Mouse (Mus musculus): ENCODE results near the gene Ces2b. TPM values are rescaled to one million over a fixed set of nuclear protein-coding genes. Genes with fewer than 3 reads are reported as not detected.

Ces2b gene
- total RNA-seq, 2 experiments from 2014 or later: 0.31 to 0.53 TPM

Other genes with a start within 250 kb of the Ces2b start
- gene Pdp2, start 240.1 kb upstream of the Ces2b start, total RNA-seq (2021): 1 to 10 TPM; 9.0 to 9.2 TPM
- not detected for gene Cdh16, start 207.2 kb upstream of the Ces2b start, total RNA-seq (2021)
- gene Rrad, start 200.2 kb upstream of the Ces2b start, total RNA-seq (2021): 1 to 10 TPM; 2.0 to 2.5 TPM
- gene Ciao2b, start 189.6 kb upstream of the Ces2b start, total RNA-seq (2021): 10 to 100 TPM; 26.0 to 29.8 TPM
- gene Ces2a, start 97.6 kb upstream of the Ces2b start, total RNA-seq (2021): not detected
- not detected for gene Ces2c, start 15.5 kb downstream of the Ces2b start, total RNA-seq (2021)
- gene Ces2e, start 94.7 kb downstream of the Ces2b start, total RNA-seq (2021): under 1 TPM in 1 of 2 experiments, not detected in 1; 0.16 TPM
- gene Ces2f, start 115.8 kb downstream of the Ces2b start, total RNA-seq (2021): not detected
- under 1 TPM; 0.16 to 0.21 TPM for gene Ces2g, start 130.1 kb downstream of the Ces2b start, total RNA-seq (2021)
- gene Ces2h, start 169.3 kb downstream of the Ces2b start, total RNA-seq (2021): not detected
- not detected for gene Ces3a, start 217.0 kb downstream of the Ces2b start, total RNA-seq (2021)